Mouse (Mus musculus): Measurements from ENCODE around the gene Klf1. TPM values are rescaled to one million over a fixed set of nuclear protein-coding genes. Genes with fewer than 3 reads are reported as not detected.

Klf1 gene
- total and polyA plus RNA-seq, 3 experiments, result 0.08 to 0.16 TPM; not detected in 1

- peaks cover 8% of the 10 kb centered on the region for H3K27me3 ChIP-seq (ENCODE audit: control insufficient read depth, insufficient read depth, low read length)
- H3K79me2 ChIP-seq (replicated peaks; ENCODE audit: control insufficient read depth, insufficient read depth, low read length), result no peaks in the 10 kb centered on the region
- no peak overlapping the region for H3K9ac ChIP-seq (ENCODE audit: low read depth, low read length)
- peak in 1 of 2 experiments; percentile 69 for DNase-seq
- H3K4me1 ChIP-seq (ENCODE audit: control insufficient read depth, insufficient read depth, low read length), result no peaks in the 10 kb centered on the region; the same call in 1 of the 2 replicates
- no peak overlapping the region for H3K4me3 ChIP-seq
- H3K36me3 ChIP-seq (ENCODE audit: control insufficient read depth, insufficient read depth, low read length), result no peaks in the 10 kb centered on the region
- WGBS, result 18% methylated on average over 9 of the region's 9 CpGs
- no peak overlapping the region for H3K27ac ChIP-seq
- intact Hi-C loops (cut with DNase I), result no loop called here
- no peak for TF ChIP-seq POLR2A (IDR thresholded peaks at IDR 0.05; ENCODE audit: insufficient read depth, low read depth, low read length)
- 0 out of 2 replicates have a peak, but pooled peaks have one; percentile 0 for TF ChIP-seq CTCF (IDR thresholded peaks at IDR 0.05)
- TF ChIP-seq EP300 (IDR thresholded peaks at IDR 0.05; ENCODE audit: insufficient read depth, low read depth, low read length), result 0 out of 2 replicates have a peak, but pooled peaks have one; percentile 33
Measured at GRCm38 (mm10) chr8:84947241-84947545, 45.5 kb downstream of the Klf1 start.

DNA sequence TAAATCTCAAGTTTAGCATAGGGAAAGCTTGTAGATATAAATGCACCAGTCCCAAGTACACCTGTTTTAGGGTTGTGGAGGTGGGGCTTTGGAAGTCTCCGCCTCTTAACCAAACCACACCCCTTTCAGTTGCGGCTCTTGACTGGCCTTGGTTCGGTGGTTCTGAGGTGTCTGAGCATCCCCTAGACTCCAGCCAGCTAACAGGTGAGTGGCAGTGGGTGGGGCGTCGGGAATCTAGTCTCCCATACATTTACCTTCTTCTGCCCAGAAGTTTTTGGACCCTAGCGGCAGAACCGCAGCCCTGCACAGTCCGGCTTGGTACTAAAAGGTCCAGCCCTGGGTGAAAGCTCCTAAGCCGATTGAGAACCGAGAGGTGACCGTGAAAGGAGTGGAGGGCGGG lies 48.0 kb downstream of the Klf1 start:
- no peak overlapping the region for H3K27ac ChIP-seq
- H3K27me3 ChIP-seq (ENCODE audit: control insufficient read depth, insufficient read depth, low read length), result peaks cover 8% of the 10 kb centered on the region
- H3K9ac ChIP-seq (ENCODE audit: low read depth, low read length), result no peak overlapping the region
- H3K79me2 ChIP-seq (replicated peaks; ENCODE audit: control insufficient read depth, insufficient read depth, low read length), result no peaks in the 10 kb centered on the region
- no peaks in the 10 kb centered on the region for H3K36me3 ChIP-seq (ENCODE audit: control insufficient read depth, insufficient read depth, low read length)
- intact Hi-C loops (cut with DNase I), result no loop called here
- H3K4me1 ChIP-seq (ENCODE audit: control insufficient read depth, insufficient read depth, low read length), result no peaks in the 10 kb centered on the region
- WGBS, result 23% methylated on average over 12 of the region's 12 CpGs
- DNase-seq, result no peak
- H3K4me3 ChIP-seq, result no peak overlapping the region
- TF ChIP-seq POLR2A (IDR thresholded peaks at IDR 0.05; ENCODE audit: insufficient read depth, low read depth, low read length) (no peak), EP300 (IDR thresholded peaks at IDR 0.05; ENCODE audit: insufficient read depth, low read depth, low read length) (no peak), CTCF (IDR thresholded peaks at IDR 0.05) (no peak)

DNA sequence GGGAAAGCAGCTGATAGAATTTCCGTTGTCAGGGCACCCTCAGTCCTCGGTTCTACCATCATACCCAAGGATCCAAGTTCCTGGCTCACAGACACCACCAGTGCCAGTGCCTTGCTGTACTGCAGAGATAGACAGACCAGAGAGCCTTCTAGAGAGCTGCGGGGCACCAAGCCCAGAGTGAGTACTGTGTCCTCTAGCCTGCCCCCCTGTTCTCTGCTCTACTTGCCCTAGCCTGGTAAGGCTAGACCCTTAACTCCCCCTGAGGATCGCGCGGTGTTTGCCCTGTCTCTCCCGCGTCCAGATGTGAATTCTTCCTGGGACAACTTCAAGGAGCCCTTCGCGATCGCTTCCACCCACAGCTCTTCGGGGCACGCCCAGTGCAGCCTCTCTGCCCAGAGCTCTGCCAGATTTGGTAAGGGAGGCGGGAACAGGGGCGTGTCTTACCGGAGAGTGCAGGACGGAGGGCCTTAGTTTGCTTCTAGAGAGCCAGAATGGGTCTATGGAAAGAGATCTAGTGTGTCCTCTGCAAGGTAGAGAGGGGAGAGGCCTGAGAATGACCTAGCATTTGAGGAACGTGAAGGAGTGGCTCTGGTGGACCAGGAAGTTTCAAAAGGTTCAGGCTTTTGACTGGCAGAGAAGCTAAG lies 51.0 kb downstream of the Klf1 start:
- Histone ChIP-seq H3K79me2 (replicated peaks; ENCODE audit: control insufficient read depth, insufficient read depth, low read length) (no peaks in the 10 kb centered on the region), H3K36me3 (ENCODE audit: control insufficient read depth, insufficient read depth, low read length) (no peaks in the 10 kb centered on the region), H3K4me1 (ENCODE audit: control insufficient read depth, insufficient read depth, low read length) (no peaks in the 10 kb centered on the region), H3K27ac (no peak overlapping the region), H3K4me3 (no peak overlapping the region), H3K27me3 (ENCODE audit: control insufficient read depth, insufficient read depth, low read length) (no peaks in the 10 kb centered on the region), H3K9ac (ENCODE audit: low read depth, low read length) (no peak overlapping the region)
- TF ChIP-seq POLR2A (IDR thresholded peaks at IDR 0.05; ENCODE audit: insufficient read depth, low read depth, low read length) (no peak), CTCF (IDR thresholded peaks at IDR 0.05) (no peak), EP300 (IDR thresholded peaks at IDR 0.05; ENCODE audit: insufficient read depth, low read depth, low read length) (no peak)
- peak; percentile 61 to 66 for DNase-seq
- intact Hi-C loops (cut with DNase I), result no loop called here
- WGBS, result 4% methylated on average over 18 of the region's 18 CpGs

Small RNA genes within 50 kb of the gene (microRNA-seq; reads per million reads assigned to microRNA genes)
- gene Gm24197 (0 reads per million in 2 experiments), gene Mir7069 (3.5 to 5.0 reads per million in 2 experiments)

Other genes with a start within 250 kb of the Klf1 start
Only the 30 nearest of the 33 such genes appear.
- 10 to 100 TPM; 32.0 to 37.4 TPM for gene Trmt1, start 215.6 kb upstream of the Klf1 start, total RNA-seq (2021)
- gene Trmt1, start 215.6 kb upstream of the Klf1 start, polyA plus RNA-seq (2012; rRNA removed), result 39.9 and 50.8 TPM in 2 replicates
- gene Nacc1, start 214.1 kb upstream of the Klf1 start, total RNA-seq (2021), result 10 to 100 TPM; 30.5 to 31.0 TPM
- gene Nacc1, start 214.1 kb upstream of the Klf1 start, polyA plus RNA-seq (2012; rRNA removed), result 45.3 and 50.5 TPM in 2 replicates
- gene Lyl1, start 200.5 kb upstream of the Klf1 start, total RNA-seq (2021), result 1 to 10 TPM; 3.0 to 3.7 TPM
- 4.0 and 7.7 TPM in 2 replicates for gene Lyl1, start 200.5 kb upstream of the Klf1 start, polyA plus RNA-seq (2012; rRNA removed)
- gene G430095P16Rik, start 178.9 kb upstream of the Klf1 start, total RNA-seq (2021), result under 1 TPM in 1 of 2 experiments, not detected in 1; 0.55 TPM
- gene G430095P16Rik, start 178.9 kb upstream of the Klf1 start, polyA plus RNA-seq (2012; rRNA removed), result 0.70 TPM in 1 of 2 replicates, not detected in the other
- gene Nfix, start 101.6 kb upstream of the Klf1 start, total RNA-seq (2021), result 100 to 1,000 TPM; 274 to 297 TPM
- gene Nfix, start 101.6 kb upstream of the Klf1 start, polyA plus RNA-seq (2012; rRNA removed), result 49.0 and 68.7 TPM in 2 replicates
- gene Dand5, start 79.1 kb upstream of the Klf1 start, total RNA-seq (2021), result 10 to 100 TPM; 11.2 to 12.3 TPM
- 6.1 and 7.6 TPM in 2 replicates for gene Dand5, start 79.1 kb upstream of the Klf1 start, polyA plus RNA-seq (2012; rRNA removed)
- gene Gadd45gip1, start 70.4 kb upstream of the Klf1 start, total RNA-seq (2021), result 10 to 100 TPM; 27.4 to 29.7 TPM
- gene Gadd45gip1, start 70.4 kb upstream of the Klf1 start, polyA plus RNA-seq (2012; rRNA removed), result 13.4 and 21.2 TPM in 2 replicates
- 10 to 100 TPM; 85.1 to 87.6 TPM for gene Rad23a, start 61.3 kb upstream of the Klf1 start, total RNA-seq (2021)
- 77.3 and 101 TPM in 2 replicates for gene Rad23a, start 61.3 kb upstream of the Klf1 start, polyA plus RNA-seq (2012; rRNA removed)
- 100 to 1,000 TPM; 352 to 416 TPM for gene Calr, start 55.0 kb upstream of the Klf1 start, total RNA-seq (2021)
- 154 and 269 TPM in 2 replicates for gene Calr, start 55.0 kb upstream of the Klf1 start, polyA plus RNA-seq (2012; rRNA removed)
- 10 to 100 TPM; 21.8 to 24.5 TPM for gene Farsa, start 44.9 kb upstream of the Klf1 start, total RNA-seq (2021)
- 32.5 and 41.4 TPM in 2 replicates for gene Farsa, start 44.9 kb upstream of the Klf1 start, polyA plus RNA-seq (2012; rRNA removed)
- gene Syce2, start 29.8 kb upstream of the Klf1 start, total RNA-seq (2021), result 1 to 10 TPM; 2.6 to 4.3 TPM
- 0.33 and 0.64 TPM in 2 replicates for gene Syce2, start 29.8 kb upstream of the Klf1 start, polyA plus RNA-seq (2012; rRNA removed)
- 10 to 100 TPM; 71.5 to 89.9 TPM for gene Gcdh, start 8.0 kb upstream of the Klf1 start, total RNA-seq (2021)
- gene Gcdh, start 8.0 kb upstream of the Klf1 start, polyA plus RNA-seq (2012; rRNA removed), result 134 and 148 TPM in 2 replicates
- 1 to 10 TPM; 6.5 to 9.6 TPM for gene Dnase2a, start 6.6 kb downstream of the Klf1 start, total RNA-seq (2021)
- gene Dnase2a, start 6.6 kb downstream of the Klf1 start, polyA plus RNA-seq (2012; rRNA removed), result 9.2 and 10.9 TPM in 2 replicates
- under 1 TPM; 0.07 to 0.10 TPM for gene Mast1, start 35.4 kb downstream of the Klf1 start, total RNA-seq (2021)
- gene Mast1, start 35.4 kb downstream of the Klf1 start, polyA plus RNA-seq (2012; rRNA removed), result 0.16 and 0.18 TPM in 2 replicates
- not detected for gene Rtbdn, start 45.1 kb downstream of the Klf1 start, total RNA-seq (2021)
- not detected in 2 replicates for gene Rtbdn, start 45.1 kb downstream of the Klf1 start, polyA plus RNA-seq (2012; rRNA removed)
- gene Gm49661, start 67.5 kb downstream of the Klf1 start, total RNA-seq (2021), result 1 to 10 TPM; 1.3 to 2.1 TPM
- gene Gm49661, start 67.5 kb downstream of the Klf1 start, polyA plus RNA-seq (2012; rRNA removed), result not detected in 2 replicates
- gene Prdx2, start 67.7 kb downstream of the Klf1 start, total RNA-seq (2021), result 100 to 1,000 TPM; 591 to 662 TPM
- gene Prdx2, start 67.7 kb downstream of the Klf1 start, polyA plus RNA-seq (2012; rRNA removed), result 464 and 584 TPM in 2 replicates
- 10 to 100 TPM; 38.1 to 50.5 TPM for gene Rnaseh2a, start 67.8 kb downstream of the Klf1 start, total RNA-seq (2021)
- 33.7 and 46.3 TPM in 2 replicates for gene Rnaseh2a, start 67.8 kb downstream of the Klf1 start, polyA plus RNA-seq (2012; rRNA removed)
- 10 to 100 TPM; 10.4 to 19.0 TPM for gene Junb, start 76.8 kb downstream of the Klf1 start, total RNA-seq (2021)
- gene Junb, start 76.8 kb downstream of the Klf1 start, polyA plus RNA-seq (2012; rRNA removed), result 13.1 and 17.3 TPM in 2 replicates
- gene Hook2, start 88.7 kb downstream of the Klf1 start, total RNA-seq (2021), result 1 to 10 TPM; 2.0 TPM
- 2.3 and 2.4 TPM in 2 replicates for gene Hook2, start 88.7 kb downstream of the Klf1 start, polyA plus RNA-seq (2012; rRNA removed)
- not detected for gene Best2, start 112.6 kb downstream of the Klf1 start, total RNA-seq (2021)
- not detected in 2 replicates for gene Best2, start 112.6 kb downstream of the Klf1 start, polyA plus RNA-seq (2012; rRNA removed)
- 10 to 100 TPM; 58.5 to 71.8 TPM for gene Asna1, start 123.4 kb downstream of the Klf1 start, total RNA-seq (2021)
- 104 and 133 TPM in 2 replicates for gene Asna1, start 123.4 kb downstream of the Klf1 start, polyA plus RNA-seq (2012; rRNA removed)
- gene Trir, start 124.9 kb downstream of the Klf1 start, total RNA-seq (2021), result 10 to 100 TPM; 81.5 to 94.1 TPM
- gene Trir, start 124.9 kb downstream of the Klf1 start, polyA plus RNA-seq (2012; rRNA removed), result 47.2 and 54.3 TPM in 2 replicates
- 10 to 100 TPM; 26.8 to 28.4 TPM for gene Tnpo2, start 135.0 kb downstream of the Klf1 start, total RNA-seq (2021)
- gene Tnpo2, start 135.0 kb downstream of the Klf1 start, polyA plus RNA-seq (2012; rRNA removed), result 26.8 and 34.8 TPM in 2 replicates
- 1 to 10 TPM; 2.4 to 2.5 TPM for gene Fbxw9, start 158.1 kb downstream of the Klf1 start, total RNA-seq (2021)
- gene Fbxw9, start 158.1 kb downstream of the Klf1 start, polyA plus RNA-seq (2012; rRNA removed), result 9.3 and 10.5 TPM in 2 replicates
- not detected for gene Gm5741, start 166.1 kb downstream of the Klf1 start, total RNA-seq (2021)
- gene Gm5741, start 166.1 kb downstream of the Klf1 start, polyA plus RNA-seq (2012; rRNA removed), result not detected in 2 replicates
- gene Dhps, start 169.8 kb downstream of the Klf1 start, total RNA-seq (2021), result 10 to 100 TPM; 26.1 to 29.4 TPM
- gene Dhps, start 169.8 kb downstream of the Klf1 start, polyA plus RNA-seq (2012; rRNA removed), result 31.5 and 33.2 TPM in 2 replicates
- gene Wdr83os, start 178.8 kb downstream of the Klf1 start, total RNA-seq (2021), result 10 to 100 TPM; 39.0 to 41.4 TPM
- 99.3 and 108 TPM in 2 replicates for gene Wdr83os, start 178.8 kb downstream of the Klf1 start, polyA plus RNA-seq (2012; rRNA removed)
- gene Wdr83, start 179.4 kb downstream of the Klf1 start, total RNA-seq (2021), result 10 to 100 TPM; 29.4 to 30.2 TPM
- gene Wdr83, start 179.4 kb downstream of the Klf1 start, polyA plus RNA-seq (2012; rRNA removed), result 39.2 and 44.2 TPM in 2 replicates
- gene Man2b1, start 181.3 kb downstream of the Klf1 start, total RNA-seq (2021), result 10 to 100 TPM; 25.4 to 26.8 TPM
- 37.3 and 42.3 TPM in 2 replicates for gene Man2b1, start 181.3 kb downstream of the Klf1 start, polyA plus RNA-seq (2012; rRNA removed)